Mouse (Mus musculus): Measurements from ENCODE around the gene A930009A15Rik. TPM values are rescaled to one million over a fixed set of nuclear protein-coding genes. Genes with fewer than 3 reads are reported as not detected.

A930009A15Rik gene
- total RNA-seq (2017) = not detected in 2 replicates

DNA sequence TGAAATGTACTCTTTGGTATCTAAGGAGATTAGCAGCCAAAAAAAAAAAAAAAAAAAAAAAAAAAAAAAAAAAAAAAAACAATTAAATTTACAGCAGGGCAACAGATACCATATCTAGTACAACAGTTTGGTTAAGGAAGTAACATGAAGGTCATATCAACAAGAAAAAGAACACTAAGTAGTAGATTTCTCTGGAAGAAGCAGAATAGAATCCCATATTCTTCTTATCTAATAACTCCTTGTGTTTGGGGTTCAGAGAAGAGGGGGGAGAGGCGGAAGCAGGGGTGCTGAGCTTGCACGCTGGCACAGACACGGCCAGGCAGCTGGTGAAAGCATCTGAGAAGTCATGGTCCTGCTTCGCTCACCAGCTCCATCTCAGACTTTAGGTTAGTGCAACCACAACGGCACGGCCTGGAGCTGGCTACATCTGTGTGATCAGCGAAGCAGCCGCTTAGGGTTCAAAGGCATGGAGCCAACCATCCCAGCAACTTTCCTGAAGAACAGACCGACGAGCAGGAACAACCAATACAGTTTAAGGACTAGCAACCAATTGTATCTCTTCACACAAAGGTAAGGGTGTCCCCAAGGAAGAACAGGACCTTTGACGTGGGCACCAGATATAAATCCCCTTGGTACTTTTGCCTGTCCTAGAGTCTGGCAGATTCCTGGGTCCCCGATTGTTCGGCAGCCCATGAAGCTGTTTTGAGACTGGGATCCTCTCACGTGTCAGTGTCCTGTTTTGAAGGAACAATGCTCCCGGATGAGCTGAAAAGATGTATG, at the start of gene A930009A15Rik:
Gene A930009A15Rik (plus strand): TSS at position 275 of the 780 bp plus-strand sequence.
- no peak for ATAC-seq (ENCODE audit: extremely low read depth, insufficient number of reproducible peaks, low FRiP score, poor library complexity, severe bottlenecking)

- no peak for ATAC-seq (ENCODE audit: extremely low read depth, insufficient number of reproducible peaks, low FRiP score, poor library complexity, severe bottlenecking)
These were observed 49.3 kb upstream of the A930009A15Rik start for GRCm38 (mm10) chr10:115520200-115521080.

GRCm38 (mm10) chr10:115521081-115521451, 48.7 kb upstream of the A930009A15Rik start:
- no peak for ATAC-seq (ENCODE audit: extremely low read depth, insufficient number of reproducible peaks, low FRiP score, poor library complexity, severe bottlenecking)

DNA sequence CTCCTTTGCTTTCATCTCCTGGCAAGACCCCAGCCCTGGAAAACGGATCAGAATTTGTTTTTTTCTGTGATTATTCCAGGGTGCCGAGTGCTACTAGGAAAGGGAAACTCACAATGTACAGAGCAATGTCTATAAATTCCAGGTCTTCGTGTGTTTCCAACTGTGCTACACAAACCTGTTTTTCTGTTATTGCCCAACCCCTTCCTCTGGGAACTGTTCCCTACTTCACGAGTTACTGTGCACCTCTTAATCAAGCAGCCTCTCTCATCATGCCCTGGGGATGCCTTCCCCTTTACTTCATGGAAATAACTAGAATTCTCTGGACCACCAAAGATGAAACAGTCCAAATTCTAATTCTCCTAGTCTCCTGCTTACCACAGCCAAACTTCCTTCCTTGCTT, 40.9 kb upstream of the A930009A15Rik start:
- no peak for ATAC-seq (ENCODE audit: extremely low read depth, insufficient number of reproducible peaks, low FRiP score, poor library complexity, severe bottlenecking)

DNA sequence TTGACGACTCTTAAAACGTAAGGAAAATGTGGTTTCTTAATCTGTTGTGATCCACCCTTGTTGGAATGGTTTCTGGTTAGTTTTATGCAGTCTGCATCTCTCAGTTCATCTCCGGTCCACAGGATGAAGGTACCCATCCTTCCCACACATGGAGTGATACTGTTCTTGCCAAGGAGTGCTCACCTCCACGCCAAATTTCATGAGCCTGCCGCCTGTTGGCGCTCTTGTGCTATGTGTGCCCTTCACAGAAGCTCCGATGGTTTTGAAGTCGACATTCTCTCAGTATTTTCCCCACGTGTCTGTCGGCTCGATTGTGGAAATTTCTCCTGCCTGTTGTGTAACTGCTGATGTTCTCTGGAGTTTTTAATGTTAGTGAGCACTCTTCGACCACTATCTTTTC, 40.0 kb upstream of the A930009A15Rik start:
- no peak for ATAC-seq (ENCODE audit: extremely low read depth, insufficient number of reproducible peaks, low FRiP score, poor library complexity, severe bottlenecking)

GRCm38 (mm10) chr10:115530746-115531145, 39.0 kb upstream of the A930009A15Rik start:
- no peak for ATAC-seq (ENCODE audit: extremely low read depth, insufficient number of reproducible peaks, low FRiP score, poor library complexity, severe bottlenecking)

DNA sequence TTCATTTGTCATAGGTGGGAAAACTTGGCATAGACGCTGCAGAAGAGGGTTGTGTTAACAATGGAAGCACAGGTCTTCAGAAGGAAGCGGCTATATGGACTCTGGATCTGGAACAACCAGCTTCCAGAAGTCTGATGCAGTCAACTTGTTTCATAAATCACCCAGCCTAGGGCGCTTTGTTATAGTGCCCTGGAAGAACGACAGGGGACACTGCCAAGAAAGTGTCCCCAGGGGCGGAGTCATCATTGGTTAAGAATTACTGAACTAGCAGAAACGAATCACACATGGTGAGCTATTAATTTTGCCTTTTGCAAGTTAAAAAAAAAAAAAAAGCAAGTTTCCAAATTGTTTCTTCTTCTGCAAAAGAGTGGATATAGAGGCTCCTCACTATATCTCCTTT, 26.9 kb upstream of the A930009A15Rik start:
- no peak for ATAC-seq (ENCODE audit: extremely low read depth, insufficient number of reproducible peaks, low FRiP score, poor library complexity, severe bottlenecking)

DNA sequence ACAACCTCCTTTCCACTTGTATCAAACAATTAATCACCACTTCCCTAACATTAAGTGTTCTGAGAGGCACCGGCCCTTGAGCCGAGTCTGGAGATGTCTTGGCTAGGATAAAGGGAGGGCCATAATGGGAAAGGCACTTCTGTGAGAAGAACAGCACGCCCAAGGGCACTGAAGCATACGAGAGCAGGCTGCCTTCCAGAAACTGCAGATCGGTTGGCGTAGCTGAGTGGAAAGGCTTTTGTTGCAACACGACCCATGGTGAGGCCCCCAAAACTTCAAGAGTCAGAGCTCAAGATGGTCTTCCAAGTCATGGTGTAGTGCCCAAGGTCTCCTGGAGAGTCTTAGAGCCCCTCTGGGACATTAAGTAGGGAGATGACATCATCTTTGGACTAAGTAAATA, 19.5 kb upstream of the A930009A15Rik start:
- ATAC-seq (ENCODE audit: extremely low read depth, insufficient number of reproducible peaks, low FRiP score, poor library complexity, severe bottlenecking) = no peak

DNA sequence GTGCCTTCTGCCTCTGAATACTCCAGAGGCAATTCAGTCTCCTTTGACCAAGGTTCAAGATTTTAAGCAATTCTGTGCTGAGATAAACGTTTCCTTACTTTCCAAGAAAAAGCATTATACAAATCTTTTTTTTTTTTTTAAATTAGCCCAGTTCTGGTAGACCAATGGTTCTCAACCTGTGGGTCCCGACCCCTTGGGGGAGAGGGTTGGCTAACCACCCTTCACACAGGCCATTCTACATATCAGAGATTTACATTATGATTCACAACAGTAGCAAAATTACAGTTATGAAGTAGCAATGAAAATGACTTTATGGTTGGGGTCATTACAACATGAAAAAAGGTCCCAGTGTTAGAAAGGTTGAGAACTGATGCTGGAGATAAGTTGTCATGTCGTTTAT, 18.7 kb upstream of the A930009A15Rik start:
- no peak for ATAC-seq (ENCODE audit: extremely low read depth, insufficient number of reproducible peaks, low FRiP score, poor library complexity, severe bottlenecking)

GRCm38 (mm10) chr10:115553352-115554113, 16.3 kb upstream of the A930009A15Rik start:
- ATAC-seq (ENCODE audit: extremely low read depth, insufficient number of reproducible peaks, low FRiP score, poor library complexity, severe bottlenecking) = no peak

- ATAC-seq (ENCODE audit: extremely low read depth, insufficient number of reproducible peaks, low FRiP score, poor library complexity, severe bottlenecking) = no peak
These were observed 14.5 kb upstream of the A930009A15Rik start for GRCm38 (mm10) chr10:115555191-115555765.

DNA sequence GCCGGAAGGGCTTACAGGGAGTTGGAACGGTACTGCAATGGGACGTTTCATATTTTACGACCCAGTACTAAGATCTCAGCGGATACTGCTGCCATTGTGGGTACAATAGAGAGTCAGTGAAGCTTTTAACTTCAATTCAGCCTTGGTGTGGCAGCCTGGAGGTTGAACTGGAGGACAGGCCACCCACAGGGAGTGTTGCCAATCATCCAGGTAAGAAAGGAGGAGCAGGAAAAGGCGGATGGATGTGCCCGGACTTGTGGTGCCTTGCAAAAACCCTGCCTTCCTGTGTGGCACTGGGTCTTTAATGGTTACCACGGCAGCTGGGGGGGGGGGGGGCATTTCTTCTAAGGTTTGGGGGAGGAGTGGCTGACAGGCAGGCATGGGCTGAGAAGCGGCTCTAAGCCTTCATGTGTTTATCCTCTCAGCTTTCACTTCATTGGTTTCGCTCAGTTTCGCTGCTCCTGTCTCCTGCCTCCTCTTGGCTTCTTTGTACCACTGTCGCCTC, 13.0 kb upstream of the A930009A15Rik start:
- no peak for ATAC-seq (ENCODE audit: extremely low read depth, insufficient number of reproducible peaks, low FRiP score, poor library complexity, severe bottlenecking)

DNA sequence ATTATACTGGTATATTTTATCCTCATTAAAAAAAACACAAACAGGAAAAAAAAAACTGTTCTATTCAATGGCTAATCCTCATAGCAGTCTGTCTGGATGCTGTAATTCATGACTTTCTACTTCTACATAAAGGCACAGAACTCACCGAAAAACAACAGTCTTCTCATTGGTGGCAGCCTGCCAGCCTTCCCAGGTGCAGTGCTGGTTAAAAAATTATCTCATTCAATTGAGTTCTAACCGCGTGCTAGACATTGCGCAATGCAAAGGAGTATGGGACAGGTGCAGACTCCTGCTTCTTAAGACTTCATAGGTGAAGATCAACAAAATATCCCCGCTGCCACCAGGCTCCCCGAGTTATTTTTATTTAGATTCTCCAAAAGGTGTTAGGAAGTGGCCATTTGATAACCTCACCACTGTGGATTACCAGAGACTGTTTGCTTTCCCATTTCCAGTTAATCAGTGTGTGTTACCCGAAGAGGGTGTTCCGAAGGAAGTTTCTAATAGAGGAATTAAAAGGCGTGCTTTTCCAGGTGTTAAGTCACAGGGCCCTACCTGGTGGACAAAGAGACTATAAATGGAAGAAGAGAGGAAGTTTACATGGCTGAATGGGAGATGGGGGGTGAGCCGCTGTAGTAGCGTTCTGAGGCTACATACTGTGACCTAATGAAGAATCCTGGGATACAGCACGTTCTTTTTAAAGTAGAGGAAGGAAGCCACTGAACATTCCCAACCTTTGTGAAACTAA, 8.5 kb upstream of the A930009A15Rik start:
- no peak for ATAC-seq (ENCODE audit: extremely low read depth, insufficient number of reproducible peaks, low FRiP score, poor library complexity, severe bottlenecking)

- no peak for ATAC-seq (ENCODE audit: extremely low read depth, insufficient number of reproducible peaks, low FRiP score, poor library complexity, severe bottlenecking)
These were observed 6.7 kb upstream of the A930009A15Rik start for GRCm38 (mm10) chr10:115562911-115563686.

DNA sequence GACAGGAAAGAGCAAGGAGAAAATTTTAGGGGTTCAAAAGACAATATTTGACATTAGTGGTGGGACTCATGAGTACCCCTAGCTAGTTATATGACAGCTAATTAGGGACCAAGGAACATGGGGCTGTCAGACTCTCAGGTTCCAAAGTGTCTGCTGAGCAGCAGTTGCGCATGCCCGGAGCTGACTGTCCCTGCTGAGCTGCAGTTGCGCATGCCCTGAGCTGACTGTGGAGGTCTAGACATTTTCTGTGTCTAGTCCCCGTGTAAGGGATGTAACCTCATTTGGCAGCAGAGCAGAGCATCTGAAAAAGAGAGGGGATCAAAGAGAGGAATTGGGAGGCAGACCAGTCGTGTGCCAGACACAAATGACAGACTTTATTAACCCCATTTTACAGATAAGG, 5.8 kb upstream of the A930009A15Rik start:
- ATAC-seq (ENCODE audit: extremely low read depth, insufficient number of reproducible peaks, low FRiP score, poor library complexity, severe bottlenecking) = no peak

DNA sequence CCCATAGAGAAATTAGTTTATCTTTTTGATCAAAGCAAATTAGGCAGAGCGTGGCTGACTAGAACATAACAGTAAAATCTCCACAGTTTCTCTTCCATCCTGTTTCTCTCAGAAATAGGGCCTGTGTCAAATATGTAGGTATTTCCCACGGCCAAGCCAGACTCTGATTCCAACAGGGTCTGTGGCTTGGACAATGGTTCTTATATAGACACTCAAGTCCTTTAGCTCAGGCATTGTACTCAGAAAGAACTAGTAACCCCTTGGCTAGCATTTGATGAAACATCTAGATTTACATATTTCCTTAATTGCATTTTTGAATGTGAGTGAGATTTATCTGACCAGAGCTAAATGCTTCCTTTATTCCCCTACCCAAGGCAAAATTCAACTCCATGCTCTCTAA, 791 bp downstream of the A930009A15Rik start:
- no peak for ATAC-seq (ENCODE audit: extremely low read depth, insufficient number of reproducible peaks, low FRiP score, poor library complexity, severe bottlenecking)

GRCm38 (mm10) chr10:115571317-115571716, 1.5 kb downstream of the A930009A15Rik start:
- ATAC-seq (ENCODE audit: extremely low read depth, insufficient number of reproducible peaks, low FRiP score, poor library complexity, severe bottlenecking) = no peak
